Mouse (Mus musculus): ENCODE data around the gene Pla2g15. TPM values are rescaled to one million over a fixed set of nuclear protein-coding genes. Genes with fewer than 3 reads are reported as not detected.

The Pla2g15 gene
- polyA plus RNA-seq, 1 experiment from 2014 or later: 6.4 TPM

DNA sequence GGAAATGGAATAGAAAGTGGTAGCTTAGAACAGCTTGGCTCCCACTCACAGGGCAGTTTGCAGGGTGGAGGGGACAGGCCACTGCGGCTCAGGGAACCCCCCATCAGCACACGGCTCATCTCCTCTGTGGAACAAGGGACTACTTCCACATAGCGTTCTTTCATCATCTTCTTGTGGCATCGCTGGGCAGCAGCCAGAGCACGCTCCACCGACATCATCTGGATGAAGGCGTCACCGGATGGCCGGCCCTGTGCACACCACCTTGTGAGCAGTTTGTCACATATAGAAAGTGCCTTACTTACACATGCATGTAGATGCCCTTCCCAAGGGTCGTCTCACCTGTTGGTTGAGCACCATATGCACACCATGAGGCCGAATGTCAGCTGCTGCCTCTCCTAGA lies 17.8 kb upstream of the Pla2g15 start:
- no peaks in the 10 kb centered on the region for H3K9me3 ChIP-seq (ENCODE audit: control insufficient read depth, low read length)
- no peak overlapping the region for H3K9ac ChIP-seq (ENCODE audit: low read length)
- peaks cover 12% of the 10 kb centered on the region; the same call in 1 of the 2 replicates for H3K36me3 ChIP-seq (ENCODE audit: control insufficient read depth, insufficient read depth, low read length)
- peaks cover 14% of the 10 kb centered on the region for H3K4me1 ChIP-seq (ENCODE audit: control insufficient read depth, insufficient read depth, low read length)
- H3K4me2 ChIP-seq: no peak overlapping the region
- ATAC-seq (ENCODE audit: low FRiP score) (no peak), DNase-seq (ENCODE audit: low spot score, missing footprints) (no peak)
- no peak overlapping the region for H3K4me3 ChIP-seq (ENCODE audit: low read depth, low read length)
- H3K27ac ChIP-seq (ENCODE audit: low read depth, low read length): no peak overlapping the region
- 93% methylated on average over 11 of the region's 11 CpGs for WGBS
- peaks cover 35% of the 10 kb centered on the region for H3K27me3 ChIP-seq (ENCODE audit: control insufficient read depth, insufficient read depth, low read length)

GRCm38 (mm10) chr8:106133526-106133925 lies 16.7 kb upstream of the Pla2g15 start:
- Histone ChIP-seq H3K27me3 (ENCODE audit: control insufficient read depth, insufficient read depth, low read length) (peaks cover 46% of the 10 kb centered on the region), H3K27ac (ENCODE audit: low read depth, low read length) (no peak overlapping the region), H3K9me3 (ENCODE audit: control insufficient read depth, low read length) (no peaks in the 10 kb centered on the region), H3K9ac (ENCODE audit: low read length) (no peak overlapping the region), H3K4me1 (ENCODE audit: control insufficient read depth, insufficient read depth, low read length) (peaks cover 17% of the 10 kb centered on the region), H3K36me3 (ENCODE audit: control insufficient read depth, insufficient read depth, low read length) (peaks cover 9% of the 10 kb centered on the region; the same call in 1 of the 2 replicates), H3K4me2 (no peak overlapping the region), H3K4me3 (ENCODE audit: low read depth, low read length) (no peak overlapping the region)
- DNase-seq (ENCODE audit: low spot score, missing footprints) (no peak), ATAC-seq (ENCODE audit: low FRiP score) (no peak)
- 72% methylated on average over 13 of the region's 13 CpGs for WGBS

- H3K9ac ChIP-seq (ENCODE audit: low read length): no peak overlapping the region
- H3K36me3 ChIP-seq (ENCODE audit: control insufficient read depth, insufficient read depth, low read length): peaks cover 5% of the 10 kb centered on the region; the same call in 1 of the 2 replicates
- no peak overlapping the region for H3K27ac ChIP-seq (ENCODE audit: low read depth, low read length)
- no peak for DNase-seq (ENCODE audit: low spot score, missing footprints)
- H3K4me3 ChIP-seq (ENCODE audit: low read depth, low read length): no peak overlapping the region
- peaks cover 51% of the 10 kb centered on the region for H3K27me3 ChIP-seq (ENCODE audit: control insufficient read depth, insufficient read depth, low read length)
- H3K4me1 ChIP-seq (ENCODE audit: control insufficient read depth, insufficient read depth, low read length): peaks cover 17% of the 10 kb centered on the region
- WGBS: 86% methylated on average over 6 of the region's 6 CpGs
- no peaks in the 10 kb centered on the region for H3K9me3 ChIP-seq (ENCODE audit: control insufficient read depth, low read length)
- H3K4me2 ChIP-seq: no peak overlapping the region
- ATAC-seq (ENCODE audit: low FRiP score): no peak
Observed at GRCm38 (mm10) chr8:106133946-106134345, 16.3 kb upstream of the Pla2g15 start.

DNA sequence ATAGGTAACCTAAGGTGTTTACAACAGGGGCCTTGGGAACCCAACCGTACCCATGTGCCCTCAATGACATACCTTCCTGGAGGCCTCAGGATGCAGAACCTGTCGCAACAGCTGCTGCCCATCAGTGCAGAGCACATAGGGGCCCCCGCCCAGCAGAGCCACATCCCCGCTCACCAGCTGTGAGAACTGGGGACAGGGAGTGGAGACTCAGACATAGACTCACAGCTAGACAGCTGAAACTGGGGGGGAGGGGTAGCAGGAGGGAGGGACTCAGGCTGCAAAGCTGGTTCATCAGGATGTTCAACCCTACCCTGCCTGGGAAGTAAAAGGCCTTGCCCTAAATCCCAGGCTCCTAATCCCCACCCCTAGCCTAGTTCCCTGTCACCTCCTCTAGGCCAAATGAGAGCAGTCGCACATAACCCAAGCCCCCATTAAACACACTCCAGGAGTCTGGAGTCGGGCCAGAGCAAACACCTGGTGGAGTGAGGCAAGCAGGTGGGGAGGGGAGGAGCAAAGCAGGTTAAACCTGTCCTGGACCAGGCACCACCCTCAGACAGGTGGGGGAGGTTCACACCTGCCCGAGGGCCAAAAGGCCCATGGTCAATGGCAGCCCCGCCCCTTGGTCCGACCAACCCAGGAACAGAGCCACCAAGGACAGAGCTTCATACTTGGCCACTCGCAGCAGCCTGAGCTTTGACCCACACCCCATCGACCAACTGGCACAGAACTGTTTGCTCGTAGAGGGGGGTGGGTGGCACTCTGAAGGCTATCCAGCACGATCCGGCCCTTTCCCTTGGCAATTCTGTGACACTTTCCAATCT lies 15.2 kb upstream of the Pla2g15 start:
- no peak overlapping the region for H3K27ac ChIP-seq (ENCODE audit: low read depth, low read length)
- no peak overlapping the region for H3K9ac ChIP-seq (ENCODE audit: low read length)
- H3K27me3 ChIP-seq (ENCODE audit: control insufficient read depth, insufficient read depth, low read length): peaks cover 51% of the 10 kb centered on the region
- no peak for DNase-seq (ENCODE audit: low spot score, missing footprints)
- H3K4me3 ChIP-seq (ENCODE audit: low read depth, low read length): no peak overlapping the region
- 28% methylated on average over 14 of the region's 14 CpGs for WGBS
- H3K36me3 ChIP-seq (ENCODE audit: control insufficient read depth, insufficient read depth, low read length): no peaks in the 10 kb centered on the region
- peaks cover 17% of the 10 kb centered on the region for H3K4me1 ChIP-seq (ENCODE audit: control insufficient read depth, insufficient read depth, low read length)
- ATAC-seq (ENCODE audit: low FRiP score): no peak
- H3K4me2 ChIP-seq: no peak overlapping the region
- H3K9me3 ChIP-seq (ENCODE audit: control insufficient read depth, low read length): no peaks in the 10 kb centered on the region

DNA sequence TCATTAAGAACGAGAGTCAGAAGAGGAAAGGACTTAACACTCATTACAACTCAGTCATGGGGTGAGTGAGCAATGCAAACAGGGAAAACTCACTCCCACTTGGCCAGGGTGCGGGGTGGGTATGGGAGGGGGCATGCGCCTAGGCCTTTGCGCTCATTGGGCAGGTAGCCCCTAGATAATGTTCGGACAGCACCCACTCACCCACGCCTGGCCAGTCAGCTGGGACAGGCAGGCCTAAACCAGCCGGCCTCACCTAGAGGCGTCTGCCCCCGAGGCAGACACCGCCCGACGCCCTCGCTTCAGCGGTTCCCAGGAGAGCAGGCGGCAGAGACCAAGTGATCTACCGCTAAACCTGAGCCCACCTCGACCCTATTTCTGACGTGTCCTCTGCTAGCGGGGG lies 14.5 kb upstream of the Pla2g15 start:
- Histone ChIP-seq H3K9me3 (ENCODE audit: control insufficient read depth, low read length) (no peaks in the 10 kb centered on the region), H3K27ac (ENCODE audit: low read depth, low read length) (no peak overlapping the region), H3K4me1 (ENCODE audit: control insufficient read depth, insufficient read depth, low read length) (peaks cover 17% of the 10 kb centered on the region), H3K4me2 (peak overlapping the region; percentile 69; the same call in 1 of the 2 replicates), H3K9ac (ENCODE audit: low read length) (no peak overlapping the region), H3K4me3 (ENCODE audit: low read depth, low read length) (0 out of 2 replicates have a peak overlapping the region, but pooled peaks have one; percentile 36), H3K36me3 (ENCODE audit: control insufficient read depth, insufficient read depth, low read length) (no peaks in the 10 kb centered on the region), H3K27me3 (ENCODE audit: control insufficient read depth, insufficient read depth, low read length) (peaks cover 51% of the 10 kb centered on the region)
- ATAC-seq (ENCODE audit: low FRiP score) (no peak), DNase-seq (ENCODE audit: low spot score, missing footprints) (peak; percentile 90)
- 6% methylated on average over 19 of the region's 19 CpGs for WGBS

GRCm38 (mm10) chr8:106136156-106137130 lies 13.8 kb upstream of the Pla2g15 start, which contains the start of gene Esrp2:
TSS of gene Esrp2 (minus strand) at chr8:106136974.
- peak within 1 kb of the TSS; percentile 38 for H3K4me3 ChIP-seq (ENCODE audit: low read depth, low read length)
- H3K9ac ChIP-seq (ENCODE audit: low read length): peak within 1 kb of the TSS; percentile 27; the same call in 1 of the 2 replicates
- H3K27ac ChIP-seq (ENCODE audit: low read depth, low read length): no peak within 1 kb of the TSS
- H3K27me3 ChIP-seq (ENCODE audit: control insufficient read depth, insufficient read depth, low read length): peaks cover 51% of the 10 kb centered on the region
- DNase-seq (ENCODE audit: low spot score, missing footprints): peak; percentile 94
- 0 out of 2 replicates have a peak, but pooled peaks have one; percentile 14 for ATAC-seq (ENCODE audit: low FRiP score)
- no peaks in the 10 kb centered on the region for H3K9me3 ChIP-seq (ENCODE audit: control insufficient read depth, low read length)
- H3K36me3 ChIP-seq (ENCODE audit: control insufficient read depth, insufficient read depth, low read length): no peaks in the 10 kb centered on the region
- H3K4me1 ChIP-seq (ENCODE audit: control insufficient read depth, insufficient read depth, low read length): peaks cover 17% of the 10 kb centered on the region
- WGBS: under 1% methylated on average over 86 of the region's 86 CpGs
- peak within 1 kb of the TSS; percentile 69 for H3K4me2 ChIP-seq

- peaks cover 51% of the 10 kb centered on the region for H3K27me3 ChIP-seq (ENCODE audit: control insufficient read depth, insufficient read depth, low read length)
- peak overlapping the region; percentile 69 for H3K4me2 ChIP-seq
- H3K9ac ChIP-seq (ENCODE audit: low read length): no peak overlapping the region; the same call in 1 of the 2 replicates
- H3K27ac ChIP-seq (ENCODE audit: low read depth, low read length): no peak overlapping the region
- no peaks in the 10 kb centered on the region for H3K36me3 ChIP-seq (ENCODE audit: control insufficient read depth, insufficient read depth, low read length)
- peaks cover 17% of the 10 kb centered on the region for H3K4me1 ChIP-seq (ENCODE audit: control insufficient read depth, insufficient read depth, low read length)
- WGBS: 2% methylated on average over 22 of the region's 22 CpGs
- H3K9me3 ChIP-seq (ENCODE audit: control insufficient read depth, low read length): no peaks in the 10 kb centered on the region
- ATAC-seq (ENCODE audit: low FRiP score): no peak
- H3K4me3 ChIP-seq (ENCODE audit: low read depth, low read length): peak overlapping the region; percentile 38
- peak; percentile 94 for DNase-seq (ENCODE audit: low spot score, missing footprints)
Observed at GRCm38 (mm10) chr8:106137218-106137905, 12.8 kb upstream of the Pla2g15 start.

DNA sequence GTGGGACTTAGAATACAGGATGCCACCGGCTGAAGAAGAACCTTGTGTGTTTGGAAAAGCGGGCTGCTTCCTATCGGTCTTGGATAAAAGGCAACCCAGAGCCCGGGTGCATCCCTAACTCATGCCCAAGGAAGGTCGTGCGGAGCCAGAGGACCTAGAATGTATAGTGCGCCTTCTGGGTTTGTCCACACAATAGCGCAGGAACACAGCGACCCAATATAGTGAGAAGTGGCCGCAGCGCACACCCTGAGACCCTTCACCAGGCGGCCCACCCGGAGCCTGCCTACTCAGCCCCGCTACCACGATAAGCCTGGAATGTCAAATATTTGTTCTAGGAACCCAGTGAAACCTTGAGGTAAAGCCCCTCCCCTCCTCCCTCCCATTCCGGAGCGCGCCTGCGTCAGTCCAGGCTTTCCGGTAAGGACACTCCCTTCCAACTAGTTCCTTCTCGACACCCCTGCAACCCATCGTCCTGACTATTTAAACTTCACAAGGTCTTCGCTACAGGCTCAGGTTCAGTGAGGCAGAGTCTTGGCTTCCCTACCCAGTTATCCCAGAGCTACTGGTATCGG lies 12.2 kb upstream of the Pla2g15 start:
- no peaks in the 10 kb centered on the region for H3K36me3 ChIP-seq (ENCODE audit: control insufficient read depth, insufficient read depth, low read length)
- ATAC-seq (ENCODE audit: low FRiP score): peak; percentile 19; the same call in 1 of the 2 replicates
- H3K9me3 ChIP-seq (ENCODE audit: control insufficient read depth, low read length): no peaks in the 10 kb centered on the region
- peak; percentile 94 for DNase-seq (ENCODE audit: low spot score, missing footprints)
- H3K9ac ChIP-seq (ENCODE audit: low read length): peak overlapping the region; percentile 28
- H3K27me3 ChIP-seq (ENCODE audit: control insufficient read depth, insufficient read depth, low read length): peaks cover 51% of the 10 kb centered on the region
- H3K4me2 ChIP-seq: peak overlapping the region; percentile 69
- peak overlapping the region; percentile 38 for H3K4me3 ChIP-seq (ENCODE audit: low read depth, low read length)
- H3K27ac ChIP-seq (ENCODE audit: low read depth, low read length): no peak overlapping the region
- 1% methylated on average over 24 of the region's 24 CpGs for WGBS
- peaks cover 17% of the 10 kb centered on the region for H3K4me1 ChIP-seq (ENCODE audit: control insufficient read depth, insufficient read depth, low read length)

Data from midbrain, embryonic 11.5 days (tissue).